Comparison of ENCODE assay signal across 8 mouse cellular contexts in genomic region chr11:119203423-119203822, GRCm38 (mm10). TPM values are rescaled to one million over a fixed set of nuclear protein-coding genes. Genes with fewer than 3 reads are reported as not detected.
DNase-seq lines count a peak whose midpoint lies in the region; ATAC-seq and TF ChIP-seq lines count a peak whose summit lies in the region.

No protein-coding gene starts in this region.

- no peak overlapping the region for H3K4me3 ChIP-seq in cerebellum, adult 2 months (replicated peaks; ENCODE audit: insufficient read depth, low read depth, low read length)
- no peak overlapping the region for H3K4me3 ChIP-seq in left cerebral cortex, adult 2 months

- peak; percentile 55 for ATAC-seq in erythroblast, adult 5-6 weeks (replicated peaks; ENCODE audit: low FRiP score, poor library complexity, severe bottlenecking)
- ATAC-seq in megakaryocyte-erythroid progenitor cell, adult 5-6 weeks (replicated peaks; ENCODE audit: low FRiP score, low TSS enrichment, poor library complexity, severe bottlenecking) = 0 out of 2 replicates have a peak, but pooled peaks have one; percentile 23

- TF ChIP-seq POLR2A in cerebellum, adult 2 months (IDR thresholded peaks at IDR 0.05; ENCODE audit: borderline replicate concordance, insufficient read depth, low read length) = no peak

- H3K4me1 ChIP-seq in cerebellum, adult 2 months (ENCODE audit: control insufficient read depth, insufficient read depth, low read length) = peaks cover 34% of the 10 kb centered on the region

- H3K27ac ChIP-seq in cerebellum, adult 2 months (ENCODE audit: insufficient read depth, low read length) = no peak overlapping the region
- H3K27ac ChIP-seq in left cerebral cortex, adult 2 months = no peak overlapping the region

- DNase-seq in cerebellum, adult 2 months = peak in 1 of 2 experiments; percentile 58
- no peak for DNase-seq in cerebellum, adult 11-12 months
- DNase-seq in left cerebral cortex, adult 2 months (ENCODE audit: extremely low spot score in 1 of 2, low spot score in 2 of 2) = no peak
- DNase-seq in left cerebral cortex, postnatal 4 days = no peak
- no peak for DNase-seq in left cerebral cortex, adult 11 months (ENCODE audit: low spot score)
- no peak for DNase-seq in adrenal gland, postnatal 4 days (ENCODE audit: low spot score in 2 of 2)

- intact Hi-C loops in left cerebral cortex, adult 2 months (cut with DNase I) = loop anchor here (1.0 kb wide), 1 partner anchor 46 kb away; no protein-coding TSS in a partner anchor
- intact Hi-C loops in left cerebral cortex, postnatal 4 days (cut with DNase I) = no loop called here

- 50% methylated on average over 5 of the region's 5 CpGs for WGBS in cerebellum, adult 2 months

- H3K27me3 ChIP-seq in cerebellum, adult 2 months (ENCODE audit: control insufficient read depth, insufficient read depth, low read length) = no peaks in the 10 kb centered on the region

- TF ChIP-seq CTCF in cerebellum, adult 2 months (IDR thresholded peaks at IDR 0.05; ENCODE audit: borderline replicate concordance, insufficient read depth, low read depth, low read length) = peak; percentile 78
- TF ChIP-seq CTCF in left cerebral cortex, adult 2 months (IDR thresholded peaks at IDR 0.05) = peak; percentile 86

RNA-seq across cellular contexts. Expression of gene Tbc1d16, which starts 24.9 kb away (rescaled TPM):
- 32.5 and 37.8 TPM in 2 replicates for polyA plus RNA-seq in cerebellum, adult 2 months (2012; rRNA removed)
- 10 to 100 TPM; 25.2 to 34.6 TPM for total RNA-seq in left cerebral cortex, adult 2 months (2021)
- total RNA-seq in left cerebral cortex, postnatal 4 days (2021) = 100 to 1,000 TPM; 217 to 222 TPM
- 0.38 TPM in 1 of 2 replicates, not detected in the other for total RNA-seq in erythroblast, adult 5-6 weeks (2015; ENCODE audit: low replicate concordance)
- total RNA-seq in erythroblast, adult 5-6 weeks (2017; ENCODE audit: low replicate concordance) = 0.09 and 0.42 TPM in 2 replicates
- total RNA-seq in megakaryocyte-erythroid progenitor cell, adult 5-6 weeks (2014; fragmentation: Nextera tagmentation) = 0.35 and 1.2 TPM in 2 replicates
- total RNA-seq in megakaryocyte-erythroid progenitor cell, adult 5-6 weeks (2017) = 0.61 and 2.0 TPM in 2 replicates
- 10 to 100 TPM; 25.9 to 29.7 TPM for total RNA-seq in adrenal gland, postnatal 4 days (2021)

RNA-seq across cellular contexts. Expression of gene Ccdc40, which starts 24.9 kb away (rescaled TPM):
- polyA plus RNA-seq in cerebellum, adult 2 months (2012; rRNA removed) = 1.9 and 2.4 TPM in 2 replicates
- 1 to 10 TPM; 1.3 to 1.5 TPM for total RNA-seq in left cerebral cortex, adult 2 months (2021)
- 1 to 10 TPM; 7.3 to 8.5 TPM for total RNA-seq in left cerebral cortex, postnatal 4 days (2021)
- total RNA-seq in erythroblast, adult 5-6 weeks (2015; ENCODE audit: low replicate concordance) = not detected in 2 replicates
- 0.56 and 1.5 TPM in 2 replicates for total RNA-seq in erythroblast, adult 5-6 weeks (2017; ENCODE audit: low replicate concordance)
- total RNA-seq in megakaryocyte-erythroid progenitor cell, adult 5-6 weeks (2014; fragmentation: Nextera tagmentation) = 6.4 and 8.6 TPM in 2 replicates
- 4.3 and 13.1 TPM in 2 replicates for total RNA-seq in megakaryocyte-erythroid progenitor cell, adult 5-6 weeks (2017)
- total RNA-seq in adrenal gland, postnatal 4 days (2021) = 1 to 10 TPM; 2.0 to 2.6 TPM

Comparison
In these comparisons a context has a peak if more than half of its experiments do, and no peak if none do; other contexts are left out.
1. RNA of gene Tbc1d16, which starts 24.9 kb away (total RNA-seq): 217 to 222 TPM in left cerebral cortex, postnatal 4 days, 25.2 to 34.6 TPM in left cerebral cortex, adult 2 months and 25.9 to 29.7 TPM in adrenal gland, postnatal 4 days; 0.35 to 2.0 TPM in megakaryocyte-erythroid progenitor cell, adult 5-6 weeks and 0.09 to 0.42 TPM in erythroblast, adult 5-6 weeks; every median in the first group is over 4 times any median in the second.